Mouse (Mus musculus) heart, postnatal 25 days (tissue): Measurements from ENCODE around the gene Tubb2b. TPM values are rescaled to one million over a fixed set of nuclear protein-coding genes. Genes with fewer than 3 reads are reported as not detected.
"Not testable (repeated sequence)": the region's sequence is repeated elsewhere in the genome, so short reads cannot be mapped to it uniquely, and the experiment has no call there.

ENCODE experiments used
- DNase-seq: peaks from one replicate; pipeline ENCODE4 v3.0.0; 2022; ENCODE audit warnings: low spot score
- intact Hi-C: fragments of 180-260 bp; cut with DNase I; formaldehyde crosslinking; loops from one replicate; pipeline ENCODE4 v1.15.1; 2025
- total RNA-seq, 2 experiments: library from RNA; stranded (reverse); gene quantifications; 2 replicates each; pipeline ENCODE4 v1.2.3; 2021

Gene Tubb2b
- total RNA-seq, 2 experiments from 2014 or later, result 4.1 to 5.6 TPM

DNA sequence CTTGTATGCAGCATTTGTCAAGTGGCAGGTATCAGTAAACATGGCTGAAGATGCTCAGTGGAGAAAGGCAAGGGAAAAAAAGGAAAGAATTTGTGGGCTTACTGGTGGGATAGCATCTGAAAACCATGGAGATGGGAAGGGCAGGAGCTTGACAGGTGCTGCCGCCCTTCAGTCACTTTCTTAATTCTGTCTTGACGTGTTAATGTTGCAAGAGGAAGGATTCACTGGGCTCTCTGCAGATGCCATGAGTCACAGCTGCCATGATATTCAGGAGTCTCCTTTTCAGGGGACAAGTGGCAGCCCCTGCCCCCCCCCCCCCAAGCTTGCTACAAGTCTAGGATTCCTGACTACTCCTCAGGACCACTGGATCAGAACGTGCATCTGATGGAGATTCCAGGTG, 18.4 kb downstream of the Tubb2b start:
- intact Hi-C loops, result no loop called here
- DNase-seq, result no peak

DNA sequence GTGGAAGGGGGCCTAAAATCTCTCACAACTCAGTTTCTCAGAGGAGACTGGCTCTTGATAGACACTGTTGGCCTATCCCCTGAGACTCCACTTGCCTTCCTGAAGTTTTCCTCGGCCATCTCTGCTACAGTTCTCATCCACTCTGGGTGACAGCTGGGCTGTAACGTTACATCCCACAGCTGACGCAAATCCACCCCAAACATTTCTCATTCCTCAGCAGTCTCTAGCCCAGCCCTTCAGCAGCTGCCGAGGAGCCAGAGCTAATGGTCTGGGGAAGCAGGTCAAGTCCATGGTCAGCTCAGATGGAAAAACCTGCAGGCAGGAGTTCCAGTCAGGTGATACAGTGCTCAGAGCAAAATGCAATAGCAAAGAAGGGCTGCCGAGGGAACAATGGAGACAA, 19.2 kb downstream of the Tubb2b start:
- intact Hi-C loops, result no loop called here
- DNase-seq, result no peak

- no peak for DNase-seq
- intact Hi-C loops, result no loop called here
These were observed 20.6 kb downstream of the Tubb2b start for GRCm38 (mm10) chr13:34109677-34110058.

- no peak for DNase-seq
- intact Hi-C loops, result no loop called here
These were observed 21.1 kb downstream of the Tubb2b start for GRCm38 (mm10) chr13:34109035-34109676.

DNA sequence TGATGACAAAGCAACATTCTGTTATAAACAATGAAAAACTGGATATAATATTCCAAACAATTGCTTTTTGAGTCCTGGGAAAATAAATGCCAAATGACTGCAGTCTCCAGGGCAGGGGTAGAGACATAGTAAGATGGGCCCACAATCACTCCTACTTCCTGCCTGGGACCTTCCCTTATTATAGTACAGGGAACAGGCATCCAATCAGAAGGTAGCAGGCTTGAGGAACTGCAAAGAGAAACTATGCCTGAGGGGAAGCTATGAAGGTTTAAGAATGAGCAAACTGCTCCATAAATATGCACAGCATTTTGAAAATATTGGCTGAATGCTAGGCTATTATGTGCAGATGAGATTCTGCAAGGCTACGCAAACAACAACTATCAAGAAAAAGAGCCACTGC, 23.3 kb downstream of the Tubb2b start:
- DNase-seq, result no peak
- intact Hi-C loops, result no loop called here

GRCm38 (mm10) chr13:34106256-34106655, 24.0 kb downstream of the Tubb2b start:
- intact Hi-C loops, result no loop called here
- no peak for DNase-seq

GRCm38 (mm10) chr13:34105364-34105763, 24.9 kb downstream of the Tubb2b start:
- intact Hi-C loops, result no loop called here
- DNase-seq, result no peak

DNA sequence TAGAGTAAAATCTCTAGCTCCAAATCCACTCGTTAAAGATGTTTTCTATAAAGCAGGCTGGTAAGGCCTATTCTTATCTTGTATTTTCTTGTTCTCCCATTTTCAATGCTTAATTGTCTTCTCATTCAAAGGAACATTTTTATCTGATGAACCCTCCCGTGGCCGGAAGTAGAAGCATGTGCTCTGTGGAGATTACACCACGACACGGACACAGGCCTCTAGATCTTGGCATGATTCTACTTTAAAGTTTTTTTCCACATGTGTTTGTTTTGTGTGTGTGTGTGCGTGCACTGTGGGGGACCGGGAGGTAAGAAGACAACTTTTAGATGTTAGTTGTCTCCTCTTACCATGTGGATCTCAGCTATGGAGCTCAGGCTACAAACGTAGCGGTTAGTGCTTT, 28.4 kb downstream of the Tubb2b start:
- intact Hi-C loops, result no loop called here
- no peak for DNase-seq

- DNase-seq, result no peak
- intact Hi-C loops, result no loop called here
These were observed 29.0 kb downstream of the Tubb2b start for GRCm38 (mm10) chr13:34101247-34101646.

- no peak for DNase-seq
- intact Hi-C loops, result no loop called here
These were observed 29.5 kb downstream of the Tubb2b start for GRCm38 (mm10) chr13:34100733-34101132.

GRCm38 (mm10) chr13:34097086-34097485, 33.2 kb downstream of the Tubb2b start:
- intact Hi-C loops, result loop anchor here (2.0 kb wide), 1 partner anchor 18 kb away; the partner anchor contains the start of gene Tubb2a
- DNase-seq, result no peak

DNA sequence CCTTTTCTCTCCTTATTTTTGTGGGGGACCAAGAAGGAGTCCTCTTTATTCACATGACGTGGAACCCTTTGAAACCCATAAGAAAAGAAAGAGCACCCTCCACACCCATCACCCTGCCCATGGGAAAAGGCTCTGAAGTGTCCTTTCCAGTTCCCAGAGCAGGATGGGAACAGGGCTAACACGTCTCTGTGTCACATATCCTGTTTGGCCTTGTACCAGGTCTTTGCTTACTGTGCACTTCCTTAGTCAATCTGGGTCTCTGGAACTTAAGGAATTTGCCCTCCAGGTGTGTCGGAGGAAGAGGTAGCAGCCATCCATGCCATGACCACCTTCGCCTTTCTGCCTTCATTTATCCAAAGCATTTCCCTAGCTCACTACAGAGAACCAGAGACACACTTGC, 33.8 kb downstream of the Tubb2b start:
- DNase-seq, result no peak
- intact Hi-C loops, result loop anchor here (2.0 kb wide), 1 partner anchor 18 kb away; the partner anchor contains the start of gene Tubb2a

DNA sequence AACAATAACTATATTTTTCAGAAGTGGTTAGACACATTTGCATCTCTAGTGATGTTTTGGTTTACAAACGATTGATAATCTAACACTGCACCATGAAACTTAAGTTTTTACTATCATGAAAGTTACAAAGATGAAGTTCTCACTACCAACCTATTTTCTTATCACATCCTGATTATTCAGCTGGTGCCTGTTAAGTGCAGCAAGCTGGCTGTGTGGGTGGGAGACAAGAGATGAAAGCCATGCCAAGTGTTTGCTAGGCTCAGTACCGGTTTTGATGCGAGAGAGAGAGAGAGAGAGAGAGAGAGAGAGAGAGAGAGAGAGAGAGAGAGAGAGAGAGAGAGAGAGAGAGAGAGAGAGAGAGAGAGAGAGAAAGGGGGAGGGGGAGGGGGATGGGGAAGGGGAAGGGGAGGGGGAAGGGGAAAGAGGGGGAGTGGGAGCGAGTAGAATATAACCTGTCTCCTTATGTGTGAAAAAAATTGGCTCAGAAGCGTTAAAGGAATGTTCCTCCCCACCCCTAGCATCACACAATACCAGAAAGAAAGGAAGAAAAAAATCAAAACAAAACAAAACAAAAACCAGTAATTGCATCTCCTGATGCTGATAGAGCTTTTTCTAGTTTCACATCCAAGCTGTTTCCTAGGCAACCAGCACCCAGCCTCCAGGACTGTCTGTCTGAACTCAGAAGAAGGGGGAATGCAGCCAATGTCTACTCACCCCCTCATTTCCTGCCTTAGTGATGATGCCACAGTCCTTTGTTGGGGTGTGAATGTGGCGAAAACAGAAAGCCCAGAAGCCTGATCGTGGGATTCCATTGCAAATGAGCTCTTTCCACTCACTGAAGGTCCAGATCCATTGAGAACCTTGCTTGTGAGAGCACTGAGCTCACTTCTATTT, 34.5 kb downstream of the Tubb2b start:
- intact Hi-C loops, result loop anchor here (2.0 kb wide), 1 partner anchor 17 kb away; the partner anchor contains the start of gene Tubb2a
- DNase-seq, result no peak

GRCm38 (mm10) chr13:34089358-34089757, 40.9 kb downstream of the Tubb2b start:
- intact Hi-C loops, result no loop called here
- no peak for DNase-seq

DNA sequence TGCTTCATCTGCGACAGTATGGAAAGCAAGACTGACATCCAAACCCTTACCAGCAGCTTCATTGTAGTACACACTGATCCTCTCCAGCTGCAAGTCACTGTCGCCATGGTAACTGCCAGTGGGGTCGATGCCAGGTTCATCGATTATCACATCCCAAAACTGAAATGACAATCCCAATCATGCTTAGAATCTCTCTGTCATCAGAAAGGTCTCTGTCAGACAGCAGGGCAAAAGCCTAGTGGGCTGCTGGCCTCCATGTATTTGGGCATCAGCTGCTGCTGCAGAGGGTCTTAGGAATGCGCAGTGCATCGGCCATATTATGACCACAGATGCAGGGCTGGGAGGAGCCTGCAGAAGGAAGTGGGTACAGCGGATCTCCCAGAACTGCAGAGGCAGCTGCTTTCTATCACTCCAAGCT, 41.4 kb downstream of the Tubb2b start:
- intact Hi-C loops, result no loop called here
- no peak for DNase-seq

DNA sequence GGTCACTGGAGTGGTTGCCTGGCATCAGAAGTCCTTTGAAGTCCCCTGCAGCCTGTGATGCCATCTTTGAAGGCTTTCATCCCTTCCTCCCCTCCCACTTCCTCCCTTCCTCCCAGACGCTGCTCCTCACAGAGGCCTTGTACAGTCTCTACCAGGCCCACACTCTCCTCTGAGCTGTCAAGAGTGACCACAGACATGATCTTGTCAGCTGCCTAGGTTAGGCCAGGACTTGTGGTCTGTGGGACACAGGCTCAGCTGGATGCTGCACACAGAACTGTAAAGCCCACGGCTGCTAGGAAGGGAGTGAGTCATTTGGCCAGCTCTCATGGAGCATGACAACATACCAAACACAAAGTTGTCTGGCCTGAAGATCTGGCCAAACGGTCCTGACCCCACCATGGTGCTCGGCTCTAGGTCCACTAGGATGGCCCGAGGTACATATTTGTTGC, 42.0 kb downstream of the Tubb2b start:
- intact Hi-C loops, DNase-seq: not testable (repeated sequence)

GRCm38 (mm10) chr13:34087052-34087812, 43.0 kb downstream of the Tubb2b start:
- DNase-seq, result no peak
- intact Hi-C loops, result no loop called here

DNA sequence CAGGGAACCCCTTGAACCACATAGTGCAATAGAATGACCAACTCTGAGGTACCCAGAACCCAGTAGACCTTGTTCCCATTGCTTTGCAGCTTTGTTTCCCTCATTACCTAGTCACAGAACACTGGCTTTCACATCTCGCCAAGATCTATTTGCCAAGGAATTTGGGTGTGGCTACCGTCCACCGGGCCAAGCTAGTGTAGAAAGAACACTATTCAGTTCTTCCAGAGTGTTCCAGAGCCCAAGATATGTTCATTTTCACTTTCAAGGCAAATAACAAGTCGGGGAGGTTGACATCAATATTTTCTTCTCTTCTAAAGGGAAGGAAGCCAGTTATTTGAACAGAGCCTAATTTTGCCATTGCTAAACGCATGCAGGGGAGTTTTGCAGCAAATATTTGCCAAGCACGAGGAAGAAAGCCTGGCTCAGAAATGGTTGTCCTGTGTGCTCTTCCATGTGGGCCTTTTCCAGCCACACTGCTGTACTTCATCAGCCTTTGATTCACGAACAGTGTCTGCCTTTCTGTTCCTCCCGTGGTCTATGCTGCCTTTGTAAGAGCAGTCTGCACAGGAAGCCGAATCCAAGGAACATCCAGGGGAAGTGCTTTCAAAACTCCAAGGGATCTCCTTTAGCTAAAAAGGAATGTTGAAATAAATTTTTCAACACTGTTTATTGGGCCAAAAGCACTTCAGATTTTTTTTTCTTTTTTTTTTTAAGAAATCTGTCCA, 46.1 kb downstream of the Tubb2b start:
- peak; percentile 69 for DNase-seq
- intact Hi-C loops, result no loop called here

DNA sequence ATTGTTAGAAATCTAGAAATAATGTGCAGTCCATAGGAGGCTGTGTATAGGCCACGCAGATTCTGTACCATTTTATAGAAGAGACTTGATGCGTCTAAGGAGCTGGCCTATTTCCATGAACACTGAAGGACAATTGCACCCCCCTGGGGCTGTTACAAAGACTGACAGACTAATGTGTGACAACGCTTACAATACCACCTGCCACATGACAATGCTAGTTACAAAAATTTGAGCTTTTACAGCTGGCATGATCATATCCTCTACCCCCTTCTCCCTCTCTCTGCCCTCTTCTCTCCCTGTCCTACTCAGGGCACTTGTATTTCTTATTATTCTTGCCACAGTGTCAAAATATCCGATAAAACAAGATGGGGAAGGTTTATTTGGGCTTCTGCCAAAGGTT, 48.3 kb downstream of the Tubb2b start:
- intact Hi-C loops, result no loop called here
- no peak for DNase-seq

GRCm38 (mm10) chr13:34079801-34080200, 50.5 kb downstream of the Tubb2b start:
- intact Hi-C loops, result loop anchor here (2.0 to 10.0 kb wide), 2 partner anchors 17 to 795 kb away; partner anchors contain the start of gene Prpf4b
- DNase-seq, result no peak
